Mouse (Mus musculus) G1E (cell line): ENCODE measurements around the gene Fam171a2.

Source experiments
- CTCF ChIP-seq: IDR thresholded peaks from 2 replicates; pipeline ENCODE4 v1.5.1; 2012; ENCODE audit warnings: low read depth, low read length, inconsistent platforms, mixed read lengths
- GATA1 ChIP-seq: IDR thresholded peaks from 2 replicates; pipeline ENCODE4 v1.6.1; 2012; ENCODE audit warnings: borderline replicate concordance, low read length, inconsistent platforms, mixed read lengths
- GATA2 ChIP-seq: IDR thresholded peaks from 2 replicates; pipeline ENCODE4 v1.6.1; 2012; ENCODE audit warnings: low read depth, low read length, inconsistent platforms, borderline replicate concordance
- POLR2AphosphoS5 ChIP-seq: IDR thresholded peaks from 2 replicates; pipeline ENCODE4 v1.6.1; 2012; ENCODE audit warnings: low read depth, low read length, inconsistent platforms; ENCODE audit not compliant: insufficient replicate concordance
- TAL1 ChIP-seq: conservative IDR thresholded peaks from 2 replicates; pipeline ENCODE4 v1.6.1; 2012; ENCODE audit warnings: low read depth, low read length, inconsistent platforms, mixed read lengths

DNA sequence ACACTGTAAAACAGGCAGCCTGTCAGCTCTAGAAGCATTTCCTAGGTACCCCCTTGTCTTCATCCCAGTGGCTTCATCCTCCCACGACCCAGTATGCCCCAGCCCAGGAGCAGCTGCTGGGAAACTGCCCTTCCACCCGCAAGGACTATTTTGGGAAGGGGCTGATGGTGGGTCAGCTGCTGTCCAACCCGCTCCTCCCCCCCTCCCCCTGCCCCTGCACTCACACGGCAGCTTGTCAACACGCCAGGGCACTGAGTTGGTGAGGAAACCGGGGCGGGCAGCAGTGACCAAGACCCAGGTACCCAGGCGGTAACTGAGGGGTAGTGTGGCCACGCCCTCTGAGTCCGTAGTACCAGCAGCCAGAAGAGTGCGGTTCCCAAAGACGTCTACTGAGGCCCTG lies 3.7 kb downstream of the Fam171a2 start:
- no peak for TF ChIP-seq GATA1
- TF ChIP-seq CTCF = no peak
- TF ChIP-seq TAL1 = no peak
- TF ChIP-seq GATA2 = no peak
- no peak for TF ChIP-seq POLR2AphosphoS5
